Mouse (Mus musculus) cerebral cortex, adult 2 months (tissue): ENCODE measurements around the gene Tfrc.

Source experiments
- WGBS: fragments of 180-500 bp; shearing (Covaris S2); methylation state at CpG from one replicate; pipeline ENCODE4 v1.1.7; 2018; 5-methylcytosine and 5-hydroxymethylcytosine counted together

The Tfrc gene

GRCm38 (mm10) chr16:32670354-32671124 is 61.8 kb downstream of the Tfrc start:
- 82% methylated on average over 10 of the region's 10 CpGs for WGBS

DNA sequence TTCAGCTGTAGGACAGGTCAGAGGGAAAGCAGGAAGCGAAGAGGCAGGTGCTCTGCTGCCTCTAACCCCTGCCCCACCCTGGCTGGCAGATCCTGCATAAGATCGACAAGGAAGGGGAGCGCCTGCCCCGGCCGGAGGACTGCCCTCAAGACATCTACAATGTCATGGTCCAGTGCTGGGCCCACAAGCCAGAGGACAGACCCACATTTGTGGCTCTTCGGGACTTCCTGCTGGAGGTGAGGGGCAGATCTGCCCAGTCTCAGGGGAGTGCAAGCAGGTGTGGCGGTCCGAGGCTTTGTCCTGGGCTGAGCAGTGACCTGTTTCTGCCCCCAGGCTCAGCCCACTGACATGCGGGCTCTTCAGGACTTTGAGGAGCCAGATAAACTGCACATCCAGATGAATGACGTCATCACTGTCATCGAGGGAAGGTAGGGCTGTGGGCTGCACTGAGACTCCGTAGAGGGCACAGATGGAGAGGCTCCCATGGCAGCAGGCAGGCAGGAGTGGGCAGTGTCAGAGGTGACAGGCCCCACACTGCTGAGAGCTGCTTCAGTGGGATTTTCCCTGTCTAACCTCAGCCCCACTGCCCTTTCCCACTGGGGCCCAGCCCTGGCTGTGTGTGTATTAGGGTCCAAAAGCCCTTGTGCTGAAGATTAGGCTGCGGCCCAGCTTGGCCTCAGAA is 62.6 kb downstream of the Tfrc start:
- 89% methylated on average over 13 of the region's 13 CpGs for WGBS

GRCm38 (mm10) chr16:32672250-32672649 is 63.5 kb downstream of the Tfrc start:
- whole genome bisulfite sequencing: 68% methylated on average over 7 of the region's 7 CpGs

DNA sequence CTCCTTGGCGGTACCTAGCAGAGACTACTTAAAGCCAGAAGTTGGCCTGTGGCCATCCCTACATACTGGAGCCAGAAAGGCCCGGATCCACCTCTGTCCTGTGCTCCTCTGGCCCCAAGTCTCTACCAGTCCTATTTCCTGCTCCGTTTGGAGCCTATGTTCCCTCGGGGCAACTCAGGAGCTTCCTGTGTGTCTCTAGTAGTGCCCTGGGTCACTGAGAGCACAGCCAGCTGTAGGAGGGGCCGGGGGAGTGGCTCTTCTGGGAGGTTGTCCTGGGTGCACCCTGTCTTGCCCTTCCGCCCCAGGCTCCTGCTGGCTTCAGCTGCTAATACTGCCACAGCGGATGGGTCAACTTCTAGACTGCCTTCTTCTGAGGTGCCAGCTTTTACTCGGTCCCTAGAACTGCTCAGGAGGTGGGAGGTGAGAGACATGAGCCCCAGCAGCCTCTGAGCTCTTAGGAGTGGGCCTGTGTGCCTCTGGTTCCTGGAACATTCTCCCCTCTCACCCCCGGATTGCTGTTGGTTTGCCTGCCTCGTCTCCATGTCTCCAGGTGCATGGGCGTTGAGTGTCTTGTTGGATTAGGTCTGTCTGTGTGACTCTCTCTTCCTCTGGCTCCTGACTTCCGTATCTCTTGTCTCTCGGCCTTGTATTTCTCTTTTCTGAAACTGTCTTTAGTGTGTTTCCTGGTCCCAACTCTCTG is 64.3 kb downstream of the Tfrc start:
- WGBS: 50% methylated on average over 13 of the region's 13 CpGs

GRCm38 (mm10) chr16:32674121-32674740 is 65.5 kb downstream of the Tfrc start:
- 68% methylated on average over 17 of the region's 17 CpGs for WGBS

DNA sequence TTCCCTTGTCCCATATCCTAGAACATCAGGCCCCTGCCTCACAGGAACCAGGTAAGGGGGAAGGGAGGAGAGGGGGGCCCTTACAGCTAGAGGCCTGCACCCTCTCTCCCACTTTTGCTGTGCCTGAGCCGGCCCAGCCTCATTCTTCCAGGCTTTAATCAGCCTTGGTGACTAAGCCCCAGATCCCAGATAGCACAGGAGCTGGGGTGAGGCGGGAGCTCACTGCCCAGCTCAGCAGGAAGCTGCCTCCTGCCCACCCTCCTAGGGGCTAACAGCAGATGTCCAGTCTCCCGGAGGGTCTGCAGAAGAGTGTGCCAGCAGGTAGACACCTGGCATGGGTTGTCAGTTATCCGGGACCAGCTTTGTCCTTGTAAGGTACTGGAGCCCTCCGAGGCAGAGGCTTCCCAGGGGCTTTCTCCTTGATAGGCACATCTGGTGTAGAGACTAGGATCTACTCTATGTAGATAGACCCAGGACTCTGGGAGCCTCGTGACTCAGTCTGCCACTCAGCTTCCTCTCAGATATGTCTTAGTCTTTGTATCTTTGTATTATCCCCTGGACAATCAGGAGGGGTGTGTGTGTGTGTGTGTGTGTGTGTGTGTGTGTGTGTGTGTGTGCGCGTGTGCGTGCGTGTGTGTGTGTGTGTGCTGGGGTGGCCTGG is 68.5 kb downstream of the Tfrc start:
- 75% methylated on average over 10 of the region's 10 CpGs for WGBS

DNA sequence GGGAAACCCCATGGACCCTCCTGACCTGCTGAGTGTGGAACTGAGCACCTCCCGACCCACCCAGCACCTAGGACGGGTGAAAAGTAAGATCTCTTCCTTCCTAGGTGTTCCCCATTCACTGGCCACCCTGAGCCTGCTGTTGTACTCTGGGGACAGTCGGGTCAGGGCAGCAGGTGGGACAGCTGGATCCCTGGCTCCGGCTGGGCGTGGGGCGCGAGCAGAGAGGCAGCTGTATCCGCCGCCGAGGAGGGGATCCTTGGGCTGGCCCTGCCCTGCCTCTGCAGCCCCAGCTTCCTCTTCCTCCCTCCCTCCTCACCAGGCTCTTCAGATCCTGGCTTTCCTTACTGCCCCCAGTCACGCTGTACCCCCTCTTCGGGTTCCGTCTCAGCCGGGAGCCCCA is 69.2 kb downstream of the Tfrc start:
- WGBS: 65% methylated on average over 14 of the region's 14 CpGs

DNA sequence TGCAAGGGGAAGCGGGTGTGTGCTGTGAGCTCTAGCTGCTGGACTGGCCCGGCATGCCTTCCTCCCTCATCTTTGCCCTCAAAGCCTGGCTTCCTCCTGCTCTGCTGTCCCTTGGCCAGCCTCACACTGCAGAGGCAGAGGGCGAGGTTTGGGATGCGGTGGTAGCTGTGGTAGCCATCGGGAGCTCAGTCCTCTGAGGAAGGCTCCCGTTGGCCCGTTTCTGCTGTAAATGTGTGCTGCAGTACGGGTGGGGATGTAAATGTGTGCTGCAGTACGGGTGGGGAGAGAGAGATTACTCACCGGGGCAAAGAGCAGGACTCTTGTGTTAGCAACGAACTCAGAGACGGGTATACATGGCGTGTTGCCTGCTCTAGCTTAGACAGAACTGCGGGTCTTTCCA is 70.1 kb downstream of the Tfrc start:
- 81% methylated on average over 14 of the region's 14 CpGs for WGBS

- WGBS: 96% methylated on average over 16 of the region's 16 CpGs
These were observed 71.3 kb downstream of the Tfrc start for GRCm38 (mm10) chr16:32679976-32680375.

DNA sequence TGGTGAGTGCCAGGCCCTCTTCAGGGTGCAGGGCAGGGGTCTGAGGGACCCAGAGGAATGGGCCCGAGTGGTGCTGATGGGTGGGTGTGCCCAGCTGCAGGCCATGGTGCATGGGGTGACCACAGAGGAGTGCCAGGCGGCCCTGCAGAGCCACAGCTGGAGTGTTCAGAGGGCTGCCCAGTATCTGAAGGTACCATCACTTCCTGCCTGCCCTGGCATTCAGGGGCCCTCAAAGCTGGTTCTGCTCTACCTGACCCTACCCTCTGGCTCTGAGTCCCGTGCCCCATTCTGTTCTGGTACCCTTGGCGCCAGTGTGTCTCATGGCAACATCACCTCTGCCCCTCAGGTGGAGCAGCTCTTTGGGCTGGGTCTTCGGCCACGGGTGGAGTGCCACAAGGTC is 72.1 kb downstream of the Tfrc start:
- 98% methylated on average over 6 of the region's 6 CpGs for WGBS

DNA sequence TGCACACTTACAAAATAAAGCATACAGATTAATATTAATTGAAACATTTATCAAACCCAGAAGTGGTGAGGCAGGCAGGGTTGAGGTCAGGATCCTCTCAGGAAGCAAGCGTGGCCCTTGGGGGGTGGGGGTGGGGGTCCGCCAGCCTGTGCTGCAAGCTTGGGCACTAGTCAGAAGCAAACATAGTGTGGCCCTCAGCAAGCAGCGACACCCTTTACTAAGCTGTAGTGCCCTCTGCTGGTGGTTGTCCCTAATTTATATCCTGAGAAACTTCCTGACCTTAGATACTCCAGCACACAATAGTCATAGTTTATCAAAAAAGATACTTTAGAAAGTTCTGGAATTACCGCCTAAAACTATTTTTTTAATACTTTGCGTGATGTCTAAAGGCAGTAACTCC is 73.5 kb downstream of the Tfrc start:
- 29% methylated on average over 5 of the region's 5 CpGs for WGBS
